Mouse (Mus musculus) v-Abl transformed pro-B cells (cell line): ENCODE measurements around the gene Brat1.
"Not testable (repeated sequence)": the region's sequence is repeated elsewhere in the genome, so short reads cannot be mapped to it uniquely, and the experiment has no call there.

ENCODE experiments used
- in situ Hi-C, 2 experiments: fragments of 400-800 bp; cut with MboI; formaldehyde crosslinking; loops; one replicate each; pipeline ENCODE4 v1.15.1; 2025; ENCODE audit not compliant: unreplicated experiment in 2 of 2

The Brat1 gene

GRCm38 (mm10) chr5:140704378-140705251 is at the start of gene Brat1:
Gene Brat1, plus strand, starts transcription at chr5:140705011.
- in situ Hi-C loops, result no loop called here

- in situ Hi-C loops, result no loop called here
These were observed 45.1 kb upstream of the Brat1 start for GRCm38 (mm10) chr5:140659607-140660272.

DNA sequence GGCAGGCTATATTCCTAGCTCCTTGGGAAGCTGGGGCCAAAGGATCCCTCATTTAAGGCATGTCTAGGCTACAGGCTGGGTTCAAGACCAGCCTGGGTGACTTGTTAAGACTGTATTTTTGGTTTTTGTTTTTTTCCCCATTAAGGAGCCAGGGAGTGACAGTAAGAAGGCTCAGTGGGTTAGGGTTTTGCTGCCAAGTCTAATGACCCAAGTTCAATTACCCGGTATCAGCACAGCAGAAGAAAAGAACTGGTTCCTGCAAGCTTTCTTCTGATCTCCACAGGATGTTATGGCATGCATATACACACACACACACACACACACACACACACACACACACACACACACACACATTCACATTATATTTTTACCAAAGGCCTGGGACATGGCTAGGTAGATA is 44.4 kb upstream of the Brat1 start:
- in situ Hi-C loops, result no loop called here

DNA sequence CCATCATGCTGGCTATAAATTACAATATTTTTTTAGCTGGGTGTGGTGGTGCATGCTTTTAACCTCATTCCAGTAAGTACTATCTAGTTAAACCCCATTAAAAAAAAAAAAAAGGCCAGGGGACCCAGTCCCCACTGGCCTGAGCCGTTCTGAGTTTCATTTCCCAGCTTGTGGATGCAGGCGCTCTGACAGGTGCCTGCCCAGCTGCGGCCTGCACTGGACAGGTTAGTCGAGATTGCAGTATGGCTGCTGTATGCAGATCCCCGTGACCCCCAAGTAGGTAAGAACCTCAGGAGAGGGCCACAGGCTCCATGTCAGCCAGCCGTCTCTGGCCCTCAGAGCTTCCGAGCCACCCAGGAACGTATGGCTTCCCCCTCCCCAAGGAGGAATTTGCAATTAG is 43.4 kb upstream of the Brat1 start:
- in situ Hi-C loops, result no loop called here

DNA sequence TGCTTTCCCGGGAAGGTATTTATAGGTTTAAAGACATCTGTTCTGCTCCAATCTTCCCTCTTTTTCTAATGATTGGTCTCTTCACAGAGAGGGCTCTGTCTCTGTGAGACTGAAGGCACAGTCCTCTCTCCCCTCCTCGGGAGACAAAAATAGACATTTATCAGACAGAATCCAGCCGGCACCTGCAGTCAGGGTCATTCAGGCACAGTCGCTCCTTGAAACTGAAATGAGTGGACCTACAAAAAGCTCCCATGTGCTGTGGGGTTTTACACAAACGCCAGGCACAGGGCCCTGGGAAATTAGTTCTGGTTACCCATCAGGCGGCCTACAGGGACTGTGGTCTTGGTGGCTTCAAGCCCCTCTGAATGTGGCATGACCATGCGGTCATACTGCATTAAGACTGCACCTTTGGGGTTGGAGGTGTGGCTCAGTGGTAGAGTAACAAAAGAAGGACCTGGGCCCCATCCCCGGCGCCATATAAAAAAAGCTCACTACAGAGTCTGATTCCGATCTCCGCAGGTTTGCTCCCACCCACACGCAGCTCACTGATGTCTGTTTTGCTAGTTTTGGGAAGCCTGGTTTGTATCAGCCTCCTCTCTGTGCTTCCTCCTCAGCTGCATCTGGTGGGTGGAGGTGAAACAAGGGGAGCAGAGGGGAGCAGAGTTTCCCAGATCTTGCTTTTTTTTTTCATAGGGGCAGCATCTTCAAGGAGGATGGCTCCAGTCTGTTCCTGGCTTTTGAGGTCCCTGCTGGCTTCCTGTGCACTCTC is 42.8 kb upstream of the Brat1 start:
- in situ Hi-C loops, result no loop called here

DNA sequence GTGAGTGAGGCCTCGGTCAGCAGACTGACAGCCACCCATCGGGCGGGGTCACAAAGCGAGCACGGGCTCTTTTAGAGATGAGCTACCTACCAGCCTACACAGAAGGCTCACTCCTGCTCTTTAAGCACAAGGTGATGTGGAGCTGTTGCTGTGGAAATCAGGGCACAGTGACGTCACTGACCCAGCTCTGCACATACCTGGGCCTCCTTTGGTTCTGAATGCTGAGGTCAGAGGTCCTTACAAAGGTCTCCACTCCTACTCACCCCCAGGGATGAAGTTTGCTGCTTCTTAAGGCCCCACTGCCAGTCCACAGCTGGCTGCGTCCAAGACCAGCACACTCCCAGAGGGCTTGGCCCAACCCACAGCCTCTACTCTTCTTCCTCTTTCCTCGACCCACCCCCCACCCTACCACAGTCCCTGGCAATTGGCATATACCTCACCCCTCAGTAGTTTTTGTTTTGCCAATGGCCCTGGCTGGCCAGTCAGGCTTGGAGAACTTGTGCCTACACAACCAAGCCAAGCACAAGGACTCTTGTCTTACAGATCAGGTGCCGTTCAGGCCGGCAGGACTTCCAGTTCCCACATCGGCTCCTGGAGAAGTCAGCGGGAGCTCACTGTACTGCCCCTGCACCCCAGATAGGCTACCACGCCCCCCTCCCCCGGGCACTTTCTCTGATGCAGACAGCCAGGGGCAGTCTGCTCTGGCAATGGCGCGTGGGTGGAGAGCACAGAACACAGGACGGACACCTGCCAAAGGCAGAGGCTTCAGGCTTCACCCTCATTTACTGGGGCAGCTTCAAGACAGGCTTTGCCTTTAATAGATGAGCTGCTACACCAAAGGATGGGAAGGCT is 41.8 kb upstream of the Brat1 start:
- in situ Hi-C loops, result no loop called here

- in situ Hi-C loops, result no loop called here
These were observed 41.1 kb upstream of the Brat1 start for GRCm38 (mm10) chr5:140663621-140664180.

- in situ Hi-C loops, result no loop called here
These were observed 32.7 kb upstream of the Brat1 start for GRCm38 (mm10) chr5:140672115-140672514.

GRCm38 (mm10) chr5:140672603-140673002 is 32.2 kb upstream of the Brat1 start:
- in situ Hi-C loops, result not testable (repeated sequence)

DNA sequence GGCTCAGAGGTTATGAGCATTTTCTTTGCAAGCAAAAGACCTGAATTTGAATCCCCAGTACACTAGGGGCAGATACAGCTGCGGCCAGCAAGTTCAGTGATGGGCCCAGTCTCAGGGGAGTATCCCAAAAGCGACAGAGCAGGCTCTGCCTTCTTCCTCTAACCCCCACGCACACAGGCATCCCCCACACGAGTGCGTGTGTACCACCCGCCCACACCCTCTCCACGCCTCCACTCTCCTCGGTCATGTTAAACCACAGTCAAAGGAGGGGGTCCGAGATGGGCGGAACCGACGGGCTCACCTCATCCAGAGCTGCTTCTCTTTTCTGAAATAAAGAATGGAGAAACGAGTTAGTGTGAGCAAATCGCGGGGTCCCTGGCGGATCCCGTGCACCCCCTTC is 30.8 kb upstream of the Brat1 start:
- in situ Hi-C loops, result no loop called here

- in situ Hi-C loops, result loop anchor here in 1 of 2 experiments (5.0 kb wide), 1 partner anchor 43 kb away; no protein-coding TSS in a partner anchor
These were observed 29.7 kb upstream of the Brat1 start for GRCm38 (mm10) chr5:140675079-140675478.

- in situ Hi-C loops, result loop anchor here in 1 of 2 experiments (5.0 kb wide), 1 partner anchor 43 kb away; no protein-coding TSS in a partner anchor
These were observed 29.2 kb upstream of the Brat1 start for GRCm38 (mm10) chr5:140675640-140676039.

DNA sequence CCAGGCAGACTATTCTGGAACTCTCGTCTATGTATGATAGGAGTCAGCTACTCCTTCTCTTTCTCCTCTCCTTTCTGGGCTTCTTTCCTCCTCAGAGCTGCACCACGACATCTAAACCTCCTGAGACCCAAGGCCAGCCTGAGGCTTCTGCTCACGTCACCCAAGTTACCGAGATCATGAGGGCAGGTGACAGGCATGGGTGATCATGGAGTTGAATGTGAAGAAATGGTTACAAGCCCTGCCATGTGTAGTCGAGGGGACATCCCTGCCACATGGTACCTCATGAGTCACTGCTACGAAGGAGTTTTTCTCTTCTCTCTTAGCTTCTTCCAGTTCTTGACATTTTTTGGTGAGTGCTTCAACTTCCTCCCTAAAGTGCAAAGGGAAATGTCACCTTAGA is 27.7 kb upstream of the Brat1 start:
- in situ Hi-C loops, result loop anchor here in 1 of 2 experiments (5.0 kb wide), 1 partner anchor 45 kb away; no protein-coding TSS in a partner anchor

DNA sequence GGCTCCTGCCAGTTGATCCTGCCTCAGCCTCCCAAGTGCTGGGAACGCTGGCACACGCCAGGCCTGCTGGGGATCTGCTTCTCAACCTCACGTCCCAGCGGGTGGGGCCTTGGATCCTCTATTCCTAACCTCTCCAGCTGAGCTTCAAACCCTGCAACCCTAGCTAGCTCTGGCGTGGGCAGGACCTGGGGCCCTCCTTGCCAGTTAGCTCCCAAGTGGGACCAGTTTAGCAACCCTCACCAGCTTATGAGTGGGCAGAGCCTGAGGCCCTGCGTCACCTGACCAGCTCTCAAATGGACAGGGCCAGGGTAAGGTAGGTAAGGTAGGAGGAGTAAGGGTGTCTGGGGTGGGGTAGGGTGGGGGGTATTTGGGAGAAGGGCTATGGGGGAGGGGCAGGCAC is 24.8 kb upstream of the Brat1 start:
- in situ Hi-C loops, result loop anchor here (5.0 kb wide), 3 partner anchors 48 to 143 kb away; no protein-coding TSS in a partner anchor

DNA sequence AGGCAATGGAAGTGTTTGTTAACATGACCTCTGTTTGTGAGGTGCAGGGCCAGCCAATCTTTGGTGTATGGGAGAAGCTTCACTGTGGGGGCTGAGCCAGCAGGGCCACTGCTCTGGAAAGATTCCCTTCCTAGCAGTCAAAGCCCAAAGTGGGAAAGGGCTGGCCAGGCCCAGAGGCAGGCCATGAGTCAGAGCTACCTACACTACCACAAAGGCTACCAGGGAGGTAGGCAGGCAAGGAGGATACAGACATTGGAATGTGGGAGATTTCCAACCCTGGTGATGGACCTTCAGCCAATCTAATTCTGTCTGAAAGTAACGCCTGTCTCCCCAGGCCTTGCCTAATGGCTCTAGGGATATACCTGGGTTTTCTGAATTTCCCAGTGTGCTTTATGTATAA is 23.9 kb upstream of the Brat1 start:
- in situ Hi-C loops, result loop anchor here (5.0 kb wide), 3 partner anchors 49 to 144 kb away; no protein-coding TSS in a partner anchor

- in situ Hi-C loops, result loop anchor here (5.0 kb wide), 3 partner anchors 50 to 145 kb away; no protein-coding TSS in a partner anchor
These were observed 22.7 kb upstream of the Brat1 start for GRCm38 (mm10) chr5:140682113-140682512.

GRCm38 (mm10) chr5:140684343-140685148 is 20.3 kb upstream of the Brat1 start:
- in situ Hi-C loops, result loop anchor here (5.0 kb wide), 3 partner anchors 52 to 147 kb away; no protein-coding TSS in a partner anchor

DNA sequence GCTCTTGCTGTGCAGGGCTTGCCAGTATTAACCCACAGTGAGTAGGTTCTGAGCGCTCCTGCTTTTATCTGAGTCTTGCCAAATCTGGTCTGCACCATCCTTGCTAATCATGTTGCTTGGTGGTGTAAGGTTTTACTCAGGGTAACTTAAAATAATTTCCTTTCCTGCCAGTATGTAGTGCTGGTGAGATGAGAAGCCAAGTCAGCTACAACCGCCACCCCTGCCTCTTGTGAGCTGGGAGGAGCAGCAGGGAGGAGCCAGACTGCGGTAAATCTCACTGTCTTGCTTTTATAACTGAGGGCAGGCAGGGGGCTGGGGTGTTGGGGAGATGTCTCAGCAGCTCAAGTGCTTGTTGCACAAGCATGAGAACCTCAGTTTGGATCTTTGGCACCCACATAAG is 16.4 kb upstream of the Brat1 start:
- in situ Hi-C loops, result no loop called here

GRCm38 (mm10) chr5:140695987-140696386 is 8.8 kb upstream of the Brat1 start:
- in situ Hi-C loops, result no loop called here
